Mouse (Mus musculus) heart, embryonic 16.5 days (tissue): ENCODE data around the gene Arih2. TPM values are rescaled to one million over a fixed set of nuclear protein-coding genes. Genes with fewer than 3 reads are reported as not detected.

Source experiments
- ATAC-seq: fragments of 200-750 bp; cut with Nextera tagmentation; replicated peaks from 2 replicates; pipeline ENCODE4 v1.8.0; 2017; ENCODE audit warnings: moderate number of reproducible peaks; ENCODE audit not compliant: insufficient read depth, low FRiP score; ENCODE audit errors: extremely low read depth
- H3K27ac ChIP-seq: fragments of 300-500 bp; sonication (generic); 2 replicates; pipeline ENCODE4 v1.5.1; 2014; ENCODE audit warnings: mild to moderate bottlenecking, low read length, control low read depth, moderate library complexity
- H3K27me3 ChIP-seq: fragments of 300-500 bp; sonication (generic); 2 replicates; pipeline ENCODE4 v1.6.1; 2014; ENCODE audit warnings: low read length, mixed read lengths; ENCODE audit not compliant: control insufficient read depth, insufficient read depth
- H3K36me3 ChIP-seq: fragments of 300-500 bp; sonication (generic); 2 replicates; pipeline ENCODE4 v1.6.1; 2014; ENCODE audit not compliant: control insufficient read depth, insufficient read depth
- H3K4me1 ChIP-seq: fragments of 300-500 bp; sonication (generic); 2 replicates; pipeline ENCODE4 v1.6.1; 2014; ENCODE audit warnings: low read length, mixed read lengths; ENCODE audit not compliant: control insufficient read depth, insufficient read depth
- H3K4me2 ChIP-seq: fragments of 300-500 bp; sonication (generic); 2 replicates; pipeline ENCODE4 v1.6.1; 2014; ENCODE audit warnings: low read depth, mild to moderate bottlenecking, control low read depth, low read length
- H3K4me3 ChIP-seq: fragments of 300-500 bp; sonication (generic); 2 replicates; pipeline ENCODE4 v1.5.1; 2014; ENCODE audit warnings: mild to moderate bottlenecking, control low read depth, low read length
- H3K9ac ChIP-seq: fragments of 300-500 bp; sonication (generic); 2 replicates; pipeline ENCODE4 v1.6.1; 2014; ENCODE audit warnings: low read length, control low read depth
- H3K9me3 ChIP-seq: fragments of 300-500 bp; sonication (generic); replicated peaks from 2 replicates; pipeline ENCODE4 v1.6.1; 2016; ENCODE audit warnings: low read length; ENCODE audit not compliant: control insufficient read depth
- WGBS: fragments of 180-500 bp; shearing (Covaris S2); extraction: QIAGEN DNeasy Blood & Tissue Kit; methylation state at CpG from one replicate; pipeline ENCODE4 v1.1.7; 2014; 5-methylcytosine and 5-hydroxymethylcytosine counted together
- polyA plus RNA-seq: library from polyadenylated mRNA; unstranded; fragments of >200 nt; fragmentation: Nextera tagmentation; extraction: Ambion mirVana; gene quantifications from 2 replicates; pipeline ENCODE4 v1.2.1, GENCODE M21; 2015

Arih2 gene
- 45.6 and 46.9 TPM in 2 replicates for polyA plus RNA-seq

DNA sequence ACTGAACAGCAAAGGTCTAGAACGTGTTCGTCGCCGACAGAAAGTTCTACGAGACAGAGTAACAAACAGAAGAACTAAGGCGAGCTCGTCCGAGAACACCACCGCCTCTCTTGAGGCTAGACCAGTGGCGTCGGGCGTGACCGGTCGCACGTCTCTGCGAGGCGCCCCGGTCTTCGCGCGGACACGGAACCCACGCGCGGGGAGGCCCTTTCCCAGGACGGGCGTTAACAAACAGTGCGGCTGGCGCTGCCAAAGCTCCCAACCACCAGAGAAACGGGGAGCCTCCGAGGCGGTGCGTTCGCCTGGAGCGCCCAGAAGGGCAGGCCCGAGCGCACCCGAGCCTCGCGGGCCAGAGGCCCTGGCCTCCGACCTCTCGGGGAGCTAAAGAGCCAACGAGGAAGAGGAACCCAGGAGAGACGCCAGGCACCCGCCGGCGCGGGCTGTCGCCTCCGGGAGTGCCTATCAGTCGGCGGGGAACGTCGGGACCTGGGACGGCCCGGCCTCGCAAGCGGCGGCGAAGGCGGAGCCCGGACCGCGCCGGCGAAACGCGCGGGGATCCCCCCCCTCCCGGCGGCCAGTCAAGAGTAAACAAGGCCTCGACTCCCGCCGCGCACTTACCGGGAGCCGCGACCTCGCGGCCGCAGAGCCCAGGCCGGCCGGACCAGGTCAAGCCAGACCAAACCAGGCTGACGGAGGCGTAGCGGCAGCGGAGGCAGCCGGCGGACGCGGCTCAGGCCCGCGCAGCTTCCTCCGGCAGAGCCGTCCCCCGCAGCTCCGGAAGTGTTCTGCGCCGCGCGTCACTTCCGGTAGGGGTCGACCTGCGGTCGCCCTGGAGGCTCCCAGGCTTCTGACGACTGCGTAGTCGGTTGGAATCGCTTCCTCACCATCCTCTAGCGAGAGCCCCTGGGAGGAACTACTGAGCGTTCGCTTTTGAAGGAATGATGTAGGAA is at the start of gene Arih2:
Arih2 (minus strand) TSS at position 776 of the 950 bp plus-strand sequence.
- peak within 1 kb of the TSS; percentile 72 for H3K4me2 ChIP-seq
- H3K27ac ChIP-seq = peak within 1 kb of the TSS; percentile 98
- no peaks in the 10 kb centered on the region for H3K36me3 ChIP-seq
- H3K9me3 ChIP-seq = no peaks in the 10 kb centered on the region
- H3K4me1 ChIP-seq = peaks cover 23% of the 10 kb centered on the region
- peak within 1 kb of the TSS; percentile 98 for H3K9ac ChIP-seq
- peak within 1 kb of the TSS; percentile 99 for H3K4me3 ChIP-seq
- no peaks in the 10 kb centered on the region for H3K27me3 ChIP-seq
- ATAC-seq = peak; percentile 97
- WGBS = under 1% methylated on average over 112 of the region's 112 CpGs

DNA sequence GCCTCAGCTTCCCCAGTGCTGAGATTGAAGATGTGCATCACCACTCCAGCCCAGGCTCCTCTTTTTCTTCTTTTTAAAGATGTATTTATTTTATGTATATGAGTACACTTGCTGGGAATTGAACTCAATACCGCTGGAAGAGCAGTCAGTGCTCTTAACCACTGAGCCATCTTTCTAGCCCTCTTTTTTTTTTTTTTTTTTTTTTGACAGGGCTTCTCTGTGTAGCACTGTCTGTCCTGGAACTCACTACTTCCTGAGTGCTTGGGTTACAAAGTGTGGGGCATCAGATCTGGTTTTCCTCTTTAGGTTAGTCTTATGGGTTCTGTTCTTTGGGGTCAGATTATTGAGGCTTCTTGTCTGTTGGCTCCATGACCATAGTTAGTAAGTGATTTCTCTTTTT is 45.3 kb upstream of the Arih2 start:
- 0 out of 2 replicates have a peak, but pooled peaks cover 2% of the 10 kb centered on the region for H3K36me3 ChIP-seq
- no peak overlapping the region for H3K4me3 ChIP-seq
- no peak overlapping the region for H3K9ac ChIP-seq
- H3K9me3 ChIP-seq = no peaks in the 10 kb centered on the region
- H3K4me2 ChIP-seq = no peak overlapping the region
- no peak for ATAC-seq
- H3K27me3 ChIP-seq = no peaks in the 10 kb centered on the region
- 75% methylated on average over 1 of the region's 1 CpGs for WGBS
- H3K27ac ChIP-seq = no peak overlapping the region
- peaks cover 18% of the 10 kb centered on the region for H3K4me1 ChIP-seq

DNA sequence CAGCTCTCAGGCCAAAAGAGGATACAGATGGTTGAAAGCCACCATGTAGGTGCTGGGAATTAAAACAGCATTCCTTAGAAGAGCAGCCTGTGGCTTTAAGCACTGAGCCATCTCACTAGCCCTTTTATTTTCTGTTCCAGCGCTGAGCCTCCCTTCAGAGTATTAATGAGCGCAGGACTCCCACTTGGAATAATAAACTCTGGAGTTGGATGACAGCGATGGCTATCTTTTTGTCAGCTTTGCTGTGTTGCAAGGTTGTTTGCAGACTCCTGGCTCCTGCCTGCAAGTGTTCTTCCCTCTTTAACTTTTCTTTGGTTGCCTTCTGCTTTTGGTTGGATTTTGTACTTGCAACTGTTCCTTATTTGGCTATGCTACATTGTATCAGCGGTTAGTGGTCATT is 44.8 kb upstream of the Arih2 start:
- peak overlapping the region; percentile 91 for H3K4me2 ChIP-seq
- ATAC-seq = no peak

DNA sequence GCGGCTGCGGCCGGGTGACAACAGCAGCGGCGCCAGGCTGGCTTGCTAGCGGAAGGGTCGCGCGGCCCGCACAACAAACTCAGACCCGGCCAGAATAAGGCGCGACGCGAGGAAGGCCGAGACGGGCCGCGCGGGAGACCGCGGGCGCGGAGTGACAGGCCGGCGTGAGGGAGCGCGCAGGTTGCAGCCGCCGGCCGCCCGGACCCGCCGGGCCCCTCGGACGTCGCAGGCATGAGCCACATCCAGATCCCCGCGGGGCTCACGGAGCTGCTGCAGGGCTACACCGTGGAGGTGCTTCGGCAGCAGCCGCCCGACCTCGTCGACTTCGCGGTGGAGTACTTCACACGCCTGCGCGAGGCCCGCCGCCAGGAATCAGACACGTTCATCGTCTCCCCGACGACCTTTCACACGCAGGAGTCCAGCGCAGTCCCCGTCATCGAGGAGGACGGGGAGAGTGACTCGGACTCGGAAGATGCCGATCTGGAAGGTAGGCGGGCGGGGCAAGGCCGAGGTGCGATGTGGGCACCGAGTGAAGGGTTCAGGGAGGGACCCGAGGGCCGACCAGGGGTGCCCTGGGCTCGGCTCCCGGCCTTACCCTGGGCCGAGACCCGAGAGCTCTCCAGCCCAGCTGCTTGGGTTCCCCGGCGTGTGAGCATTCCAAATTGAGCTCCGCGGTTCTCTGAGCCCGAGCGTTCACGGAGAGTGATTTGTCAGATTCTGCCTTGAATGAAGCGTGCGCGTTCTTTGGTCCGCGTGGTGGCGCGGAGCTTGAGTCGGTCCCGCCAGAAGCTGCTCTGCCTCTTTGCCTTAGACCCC is 43.2 kb upstream of the Arih2 start:
- Histone ChIP-seq H3K36me3 (no peaks in the 10 kb centered on the region), H3K4me2 (peak overlapping the region; percentile 91), H3K27me3 (no peaks in the 10 kb centered on the region), H3K27ac (peak overlapping the region; percentile 69), H3K9me3 (no peaks in the 10 kb centered on the region), H3K4me1 (peaks cover 25% of the 10 kb centered on the region), H3K9ac (peak overlapping the region; percentile 91), H3K4me3 (peak overlapping the region; percentile 87)
- under 1% methylated on average over 92 of the region's 92 CpGs for WGBS
- ATAC-seq = peak; percentile 70

More for the DNA sequence above, 44.8 kb upstream of the Arih2 start:
- Histone ChIP-seq H3K36me3 (0 out of 2 replicates have a peak, but pooled peaks cover 2% of the 10 kb centered on the region), H3K27ac (no peak overlapping the region), H3K9me3 (no peaks in the 10 kb centered on the region), H3K27me3 (no peaks in the 10 kb centered on the region), H3K9ac (no peak overlapping the region), H3K4me3 (no peak overlapping the region), H3K4me1 (peaks cover 18% of the 10 kb centered on the region)
- WGBS = 83% methylated on average over 4 of the region's 4 CpGs

DNA sequence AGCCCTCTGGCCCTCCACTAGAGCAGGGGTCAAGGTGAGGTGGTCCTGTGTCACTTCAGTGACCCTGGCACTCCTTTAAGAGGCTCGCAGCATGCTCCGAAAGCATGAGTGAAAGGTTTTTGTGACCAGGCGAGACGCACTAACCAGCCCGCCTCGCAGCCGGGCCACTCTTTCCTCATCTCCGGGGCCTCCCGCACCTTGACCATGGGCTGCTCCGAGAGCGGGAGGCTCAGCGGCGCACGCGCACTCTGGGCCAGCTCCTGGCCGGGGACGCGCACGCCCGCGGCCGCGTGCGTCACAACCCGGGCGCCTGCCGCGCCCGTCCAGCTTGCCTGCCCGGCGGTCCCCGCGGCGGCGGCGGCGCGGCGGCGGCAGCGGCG is 42.6 kb upstream of the Arih2 start:
- peak; percentile 92 for ATAC-seq
- Histone ChIP-seq H3K4me1 (peaks cover 30% of the 10 kb centered on the region), H3K9ac (peak overlapping the region; percentile 91), H3K4me3 (peak overlapping the region; percentile 87), H3K9me3 (no peaks in the 10 kb centered on the region), H3K36me3 (no peaks in the 10 kb centered on the region), H3K27ac (peak overlapping the region; percentile 69), H3K4me2 (peak overlapping the region; percentile 91), H3K27me3 (no peaks in the 10 kb centered on the region)
- under 1% methylated on average over 41 of the region's 42 CpGs for WGBS

DNA sequence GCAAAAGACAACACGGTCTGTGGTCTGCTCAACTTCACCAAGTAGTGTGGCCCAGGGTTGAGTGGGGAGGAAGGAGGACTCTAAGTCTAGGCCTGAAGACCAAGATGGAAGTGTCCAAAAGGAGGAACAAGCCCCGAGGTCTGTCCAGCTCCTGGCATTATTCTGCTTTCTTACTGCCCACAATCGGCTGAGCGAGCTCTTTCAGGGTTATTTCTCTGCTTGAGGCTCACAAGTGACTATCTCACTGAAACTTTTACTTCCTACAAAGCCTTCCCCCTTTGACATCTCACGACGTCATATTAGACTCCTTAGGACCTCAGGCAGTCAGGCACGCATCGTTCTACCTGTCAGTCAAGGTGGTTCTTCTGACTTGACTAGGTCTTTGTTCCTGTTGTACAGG is 42.2 kb upstream of the Arih2 start:
- H3K36me3 ChIP-seq = no peaks in the 10 kb centered on the region
- WGBS = 64% methylated on average over 8 of the region's 8 CpGs
- peak overlapping the region; percentile 91 for H3K4me2 ChIP-seq
- H3K4me3 ChIP-seq = peak overlapping the region; percentile 87
- no peaks in the 10 kb centered on the region for H3K9me3 ChIP-seq
- ATAC-seq = no peak
- H3K27me3 ChIP-seq = no peaks in the 10 kb centered on the region
- peaks cover 35% of the 10 kb centered on the region for H3K4me1 ChIP-seq
- no peak overlapping the region; the same call in 1 of the 2 replicates for H3K27ac ChIP-seq
- H3K9ac ChIP-seq = peak overlapping the region; percentile 91

DNA sequence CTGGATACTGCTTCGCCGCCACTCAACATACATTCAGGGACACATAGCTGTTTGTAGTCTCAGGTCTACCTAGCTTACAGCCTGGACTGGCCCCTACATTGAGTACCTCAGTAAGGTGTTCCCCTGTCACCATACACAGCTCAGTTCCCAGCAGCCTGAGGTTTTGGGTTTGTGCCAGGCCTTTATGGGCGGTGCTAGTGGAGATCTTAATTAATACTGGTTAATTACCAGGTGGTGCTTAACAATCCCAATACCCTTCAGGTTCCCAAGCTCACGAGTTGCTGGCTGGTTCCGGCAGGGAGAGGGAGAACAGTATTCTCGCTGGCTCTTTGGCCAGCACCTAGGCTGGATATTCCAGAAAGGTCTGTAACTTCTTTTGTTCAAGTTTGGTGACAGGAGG is 41.7 kb upstream of the Arih2 start:
- 85% methylated on average over 6 of the region's 6 CpGs for WGBS
- Histone ChIP-seq H3K36me3 (no peaks in the 10 kb centered on the region), H3K4me2 (no peak overlapping the region), H3K27me3 (no peaks in the 10 kb centered on the region), H3K9me3 (no peaks in the 10 kb centered on the region), H3K9ac (no peak overlapping the region), H3K27ac (no peak overlapping the region), H3K4me1 (peaks cover 37% of the 10 kb centered on the region), H3K4me3 (no peak overlapping the region)
- no peak for ATAC-seq

DNA sequence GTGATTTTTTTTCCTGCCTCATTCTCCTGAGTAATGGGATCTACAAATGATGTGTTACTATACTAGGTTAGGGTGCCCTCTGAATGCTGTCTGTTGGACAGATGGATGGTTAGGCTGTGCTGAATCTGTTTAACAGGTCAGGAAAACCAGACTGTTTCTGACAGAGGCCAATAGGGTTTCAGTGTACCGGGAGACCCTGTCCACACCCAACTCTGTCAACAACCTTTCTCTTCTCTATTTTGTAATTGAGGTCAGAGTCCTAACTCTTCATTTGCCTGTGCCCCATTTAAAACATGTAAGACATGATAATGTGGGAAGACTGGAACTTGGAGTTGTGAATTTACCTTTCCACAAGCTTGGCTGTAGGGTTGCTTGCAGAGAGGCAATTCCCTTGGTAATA is 40.8 kb upstream of the Arih2 start:
- H3K9me3 ChIP-seq = no peaks in the 10 kb centered on the region
- no peak overlapping the region for H3K27ac ChIP-seq
- 88% methylated on average over 1 of the region's 1 CpGs for WGBS
- ATAC-seq = no peak
- H3K4me2 ChIP-seq = no peak overlapping the region
- peaks cover 37% of the 10 kb centered on the region for H3K4me1 ChIP-seq
- H3K36me3 ChIP-seq = peaks cover 3% of the 10 kb centered on the region; the same call in 1 of the 2 replicates
- H3K4me3 ChIP-seq = no peak overlapping the region
- H3K27me3 ChIP-seq = no peaks in the 10 kb centered on the region
- H3K9ac ChIP-seq = no peak overlapping the region
